Mouse (Mus musculus): ENCODE measurements at regions not wholly inside any gene's neighbourhood (a gene's known extent, or its start where the extent isn't known, plus 50 kb on each side); places are given as distances from the start of the nearest gene placed in this dataset.

DNA sequence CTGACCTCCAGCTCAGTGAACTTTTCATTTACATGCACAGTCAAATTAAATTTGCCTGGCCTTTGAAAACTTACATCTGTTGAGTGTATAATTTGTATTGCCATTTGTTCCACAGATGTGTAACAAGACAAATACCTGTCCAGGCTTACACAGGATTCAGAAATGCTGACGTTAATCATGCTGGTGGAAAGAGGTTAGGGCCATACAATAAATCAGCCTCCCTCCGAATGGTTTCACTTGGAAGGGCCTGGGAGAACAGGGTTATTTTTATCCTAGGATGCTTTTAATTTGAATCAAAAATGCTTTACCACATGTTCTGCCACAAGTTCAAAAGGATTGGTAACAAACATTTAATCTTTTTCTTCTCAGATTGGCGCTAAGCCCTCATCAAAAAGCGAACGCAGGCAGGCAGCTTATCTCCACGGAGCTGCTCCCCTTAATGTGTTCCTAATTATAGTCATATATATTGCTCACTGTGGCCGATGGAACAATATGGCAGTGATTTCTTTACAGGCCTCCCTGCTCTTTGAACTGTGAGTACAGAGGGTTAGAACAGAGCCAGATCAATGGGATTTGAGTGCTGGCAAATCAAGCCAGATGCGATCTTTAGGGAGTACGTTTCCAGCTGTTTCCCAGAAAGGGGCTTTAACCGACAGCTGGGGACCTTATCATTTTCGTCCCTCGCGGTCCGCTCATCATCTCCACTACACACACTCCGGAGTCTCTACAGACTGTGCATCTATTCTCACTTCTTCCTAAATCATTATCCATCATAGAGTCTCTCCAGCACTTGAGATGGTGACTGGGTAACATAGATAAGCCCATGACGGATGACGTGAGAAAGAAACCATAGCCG, 313.9 kb downstream of the Ndfip2 start:
- DNase-seq (ENCODE audit: low spot score) = no peak

DNA sequence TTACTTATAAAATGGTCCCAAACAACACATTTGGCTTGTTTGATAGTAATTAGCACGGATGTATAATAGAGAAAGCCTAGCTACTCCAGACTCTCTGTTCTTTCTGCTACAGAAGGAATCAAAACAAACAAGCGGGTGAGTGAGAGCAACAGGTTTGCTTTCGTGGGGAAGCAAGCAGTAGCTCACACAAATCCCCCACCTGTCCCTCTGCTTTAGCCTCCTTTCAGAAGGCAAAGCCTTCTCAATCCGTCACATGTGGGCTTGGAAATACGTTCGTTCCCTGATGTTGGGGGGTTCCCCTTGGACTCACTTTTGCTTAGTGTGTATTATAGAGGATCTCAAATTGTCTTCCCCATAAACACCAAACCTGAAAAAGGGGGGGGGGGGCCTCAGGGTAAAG, 311.8 kb downstream of the Ndfip2 start:
- no peak for DNase-seq (ENCODE audit: low spot score)

DNA sequence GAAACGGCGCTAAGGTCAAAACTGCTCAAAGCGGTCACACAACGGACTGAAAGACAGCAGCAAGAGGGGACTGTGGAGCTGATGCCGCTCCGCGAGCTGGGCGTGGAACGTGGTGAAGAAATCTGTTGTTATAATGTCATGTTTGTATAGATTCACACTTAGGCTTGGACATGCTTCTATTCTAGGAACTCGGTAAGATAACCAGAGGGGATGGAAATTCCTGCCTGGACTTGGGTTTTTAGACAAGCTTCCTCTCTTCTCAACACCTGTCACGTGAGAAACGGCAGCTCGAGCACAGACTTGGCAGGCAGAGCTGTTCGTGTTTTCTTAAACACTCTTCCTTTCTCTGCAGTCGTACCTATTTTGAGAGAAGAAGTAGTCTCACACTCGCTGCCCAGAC, 307.5 kb downstream of the Ndfip2 start:
- DNase-seq (ENCODE audit: low spot score) = no peak

DNA sequence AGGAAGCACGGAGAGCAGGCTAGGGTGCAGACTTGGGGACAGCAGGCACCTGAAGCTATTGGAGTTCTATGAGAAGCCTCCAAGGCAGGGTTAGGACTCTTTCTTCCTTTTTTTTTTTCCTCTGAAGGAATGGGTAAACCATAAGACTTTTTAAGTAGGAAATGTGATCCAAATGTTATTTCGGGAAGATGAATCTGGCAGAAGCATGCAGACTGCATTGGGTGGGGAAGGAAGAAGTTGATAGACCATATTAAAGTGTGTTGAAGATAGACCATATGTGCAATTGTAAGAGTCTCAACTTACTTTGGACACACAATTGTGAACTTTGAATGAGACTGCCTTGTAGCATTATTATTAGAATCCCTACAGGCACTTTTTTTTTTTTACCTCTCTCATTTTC, 304.5 kb downstream of the Ndfip2 start:
- DNase-seq (ENCODE audit: low spot score) = no peak

DNA sequence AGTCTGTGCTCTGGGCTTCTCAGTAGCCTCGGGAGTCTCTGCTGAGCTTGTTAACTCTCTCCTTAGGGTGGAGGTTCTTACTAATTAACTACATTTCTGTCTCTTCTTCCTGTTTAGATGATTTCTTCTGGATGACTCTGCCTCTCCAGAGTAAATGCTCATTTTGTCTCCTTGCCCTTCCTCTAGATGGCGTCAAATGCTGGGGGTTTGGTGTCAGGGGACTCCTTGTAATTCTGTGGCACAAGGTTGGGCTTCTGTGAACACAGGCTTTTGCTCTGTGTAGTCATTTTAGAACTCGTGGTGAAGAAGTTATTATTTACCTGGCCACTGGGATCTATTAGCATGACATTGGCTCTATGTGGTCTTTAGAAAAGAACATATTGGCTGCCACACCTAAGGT, 298.4 kb downstream of the Ndfip2 start:
- no peak for DNase-seq (ENCODE audit: low spot score)

DNA sequence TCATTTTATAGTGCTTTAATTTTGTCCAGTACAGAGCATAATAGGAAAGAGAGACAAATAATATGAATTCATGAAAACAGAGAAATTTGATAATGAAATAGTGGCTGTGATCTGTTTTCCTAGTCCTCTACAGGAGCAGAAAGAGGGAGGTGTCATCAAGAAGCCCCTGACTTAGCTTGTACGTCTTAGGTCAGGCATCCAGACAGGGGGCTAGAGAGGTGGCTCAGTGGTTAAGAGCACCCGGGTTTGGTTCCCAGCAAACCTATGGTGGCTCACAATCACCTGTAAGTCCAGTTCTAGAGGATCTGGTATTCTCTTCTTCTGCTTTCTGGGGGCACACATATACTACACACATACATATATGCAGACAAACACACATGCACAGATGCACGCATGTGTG, 285.7 kb downstream of the Ndfip2 start:
- no peak for DNase-seq (ENCODE audit: low spot score)

DNA sequence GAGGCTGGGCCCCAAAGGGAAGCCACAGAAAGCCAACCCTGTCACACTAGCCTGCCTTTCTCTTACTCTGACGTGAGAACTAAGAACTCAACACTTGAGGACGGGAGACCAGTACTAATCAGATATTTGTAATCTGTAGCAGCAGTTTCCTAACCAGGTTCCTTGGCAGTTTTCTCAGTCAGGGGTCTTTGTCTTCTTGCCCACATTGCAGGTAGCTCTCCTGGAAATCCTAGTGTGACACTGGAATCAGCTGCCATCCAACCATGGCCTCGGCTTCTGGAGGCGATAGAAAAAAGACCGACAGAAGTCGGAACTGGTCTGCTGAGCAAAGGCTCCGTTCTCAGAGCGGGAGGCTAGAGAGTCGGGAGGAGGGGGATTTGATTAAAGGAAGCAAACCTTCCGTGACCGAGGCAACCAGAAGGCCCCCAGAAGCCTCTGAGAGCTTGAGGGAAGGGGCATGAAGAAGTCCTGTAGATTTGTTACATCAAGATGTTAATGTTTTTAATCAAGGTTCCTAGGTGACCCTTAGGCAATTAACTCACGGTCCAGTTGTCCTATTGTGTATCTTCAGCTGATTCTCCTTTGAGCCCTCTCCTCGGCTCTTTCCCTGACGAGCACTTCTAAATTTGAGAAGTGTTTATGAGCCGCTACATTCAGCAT, 284.2 kb downstream of the Ndfip2 start:
- no peak for DNase-seq (ENCODE audit: low spot score)

DNA sequence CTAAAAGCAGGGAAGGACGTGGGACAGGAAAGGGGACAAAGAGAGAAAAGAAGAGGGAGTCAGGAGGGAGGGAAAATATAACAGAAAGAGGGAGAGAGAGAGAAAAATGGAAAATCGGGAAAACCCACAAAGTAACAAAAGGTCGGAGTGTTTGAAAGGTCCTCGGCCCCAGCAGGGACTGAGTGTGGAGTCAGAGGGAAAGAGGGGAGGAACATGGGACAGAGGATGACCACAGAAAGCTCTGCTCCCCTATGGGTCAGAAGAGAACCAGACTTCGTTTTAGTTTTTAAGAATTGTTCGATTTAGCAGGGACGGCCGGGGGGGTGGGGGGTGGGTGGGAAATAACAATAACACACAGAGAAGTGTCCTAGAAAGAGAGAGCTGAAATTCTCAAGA, 283.7 kb downstream of the Ndfip2 start:
- no peak for DNase-seq (ENCODE audit: low spot score)

DNA sequence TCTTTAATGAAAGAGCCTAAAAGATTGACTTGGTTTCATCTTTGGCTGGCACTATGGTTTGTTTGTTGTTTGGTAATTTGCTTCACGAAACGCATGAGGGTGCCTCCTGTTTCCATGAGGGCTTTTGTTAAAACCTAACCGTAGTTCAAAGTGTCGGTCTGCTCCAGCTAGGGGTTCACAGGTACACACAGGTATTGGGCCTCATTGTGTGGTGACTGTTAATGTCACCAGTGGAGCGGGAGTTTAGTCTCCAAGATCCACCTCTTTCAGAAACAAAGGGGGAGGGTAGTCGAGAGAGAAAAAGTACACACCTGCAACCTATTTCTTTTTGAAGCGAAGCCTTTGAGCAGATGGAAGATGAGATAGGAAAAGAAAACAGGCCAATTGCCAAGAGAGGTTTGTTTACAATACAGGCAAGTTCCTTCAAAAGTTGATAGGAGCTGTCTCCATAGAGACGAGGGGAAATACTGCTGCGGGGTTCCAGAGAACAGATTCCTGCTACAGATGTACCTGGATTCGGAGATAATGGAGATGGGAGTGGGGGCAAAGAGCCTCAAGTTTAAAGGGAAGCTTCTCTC, 273.9 kb downstream of the Ndfip2 start:
- no peak for DNase-seq (ENCODE audit: low spot score)

DNA sequence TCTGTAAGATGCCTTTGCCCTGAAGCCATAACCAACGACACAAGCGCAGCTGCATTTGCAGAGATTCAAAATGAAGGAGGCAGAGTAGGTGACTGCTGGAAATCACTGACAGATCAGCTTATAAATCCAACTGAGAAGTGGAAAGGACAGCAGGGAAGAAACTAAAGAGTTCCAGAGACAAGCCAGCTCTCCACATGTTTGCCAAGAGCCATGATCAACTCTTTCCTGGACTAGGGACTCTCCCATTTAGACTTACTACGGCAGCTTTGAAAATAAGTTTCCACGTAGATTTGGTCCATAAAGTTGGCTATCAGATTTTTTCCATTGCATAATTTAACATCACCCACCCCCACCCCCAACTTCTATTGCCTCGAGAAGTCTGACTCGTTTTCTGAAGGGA, 269.7 kb downstream of the Ndfip2 start:
- no peak for DNase-seq (ENCODE audit: low spot score)

DNA sequence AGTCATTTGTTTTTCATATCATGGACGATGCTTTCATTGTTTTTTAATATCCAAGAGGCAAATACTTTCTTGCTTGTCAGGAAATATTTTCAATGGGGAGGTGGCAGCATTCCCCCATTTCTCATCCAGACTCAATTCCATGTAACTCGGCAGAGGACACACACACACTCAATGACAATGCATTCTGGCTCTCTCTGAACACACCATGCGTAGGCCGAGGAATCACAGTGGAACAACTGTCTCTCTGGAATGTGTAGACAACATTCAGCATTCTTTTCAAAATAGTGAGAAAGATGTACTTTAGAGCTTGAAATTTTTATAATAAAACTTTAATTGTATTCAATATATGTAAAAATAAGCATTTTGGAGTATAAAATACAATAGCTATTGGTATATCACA, 265.5 kb downstream of the Ndfip2 start:
- no peak for DNase-seq (ENCODE audit: low spot score)

DNA sequence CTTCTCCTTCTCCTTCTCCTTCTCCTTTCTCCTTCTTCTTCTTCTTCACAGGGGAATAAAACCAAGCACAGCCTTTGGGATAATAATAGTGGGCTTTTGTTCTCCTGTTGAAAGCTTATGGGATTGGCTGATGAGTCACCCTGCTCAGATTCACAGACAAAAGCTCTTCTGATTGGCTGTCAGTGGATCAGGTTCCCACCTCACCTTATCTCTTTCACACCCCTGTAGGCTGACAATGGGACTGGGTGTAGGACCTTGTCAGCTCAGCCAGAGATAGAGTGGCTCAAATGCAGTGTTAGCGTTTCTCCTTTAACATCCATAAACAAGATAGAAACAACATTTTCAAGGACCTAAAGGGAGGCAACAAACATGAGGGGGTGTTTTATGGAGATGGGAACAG, 263.9 kb downstream of the Ndfip2 start:
- no peak for DNase-seq (ENCODE audit: low spot score)

DNA sequence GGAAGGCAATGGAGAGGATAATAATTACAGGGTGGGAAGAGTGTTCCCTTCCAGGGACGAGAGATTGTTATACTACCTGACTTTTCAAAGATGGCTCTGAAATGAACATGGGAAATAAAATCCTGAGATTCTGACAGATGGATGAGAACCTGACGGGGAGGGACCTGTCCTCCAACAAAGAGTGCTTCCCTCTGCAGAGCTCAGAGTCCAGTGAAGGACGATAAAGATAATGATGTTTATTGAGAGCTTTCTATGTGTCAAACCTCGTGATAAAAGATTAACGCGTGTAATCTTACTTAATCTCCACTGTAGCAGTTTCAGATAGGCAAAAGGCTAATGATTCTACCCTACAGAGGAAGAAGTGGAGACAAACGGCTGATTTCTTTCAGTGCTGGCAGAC, 260.3 kb downstream of the Ndfip2 start:
- DNase-seq (ENCODE audit: low spot score) = no peak

DNA sequence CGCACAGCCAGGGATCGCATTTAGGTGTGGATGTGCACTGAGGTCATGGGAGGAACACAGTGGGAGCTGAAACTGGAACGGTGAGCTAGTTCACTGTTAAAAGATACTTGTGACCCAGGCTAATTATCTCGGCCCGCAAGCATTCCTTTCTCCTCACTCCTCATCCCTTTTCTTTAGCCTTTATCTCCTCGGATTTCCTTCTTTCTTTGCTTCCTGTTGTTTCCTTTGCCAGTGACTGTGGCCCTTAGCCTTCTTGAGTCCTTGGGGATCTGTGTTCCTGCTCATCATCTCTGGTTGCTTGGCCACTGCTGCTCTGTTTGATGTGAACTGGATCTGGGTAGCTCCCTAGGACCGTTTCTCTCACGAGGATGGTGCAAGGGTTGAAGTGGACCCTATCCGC, 256.0 kb downstream of the Ndfip2 start:
- no peak for DNase-seq (ENCODE audit: low spot score)

DNA sequence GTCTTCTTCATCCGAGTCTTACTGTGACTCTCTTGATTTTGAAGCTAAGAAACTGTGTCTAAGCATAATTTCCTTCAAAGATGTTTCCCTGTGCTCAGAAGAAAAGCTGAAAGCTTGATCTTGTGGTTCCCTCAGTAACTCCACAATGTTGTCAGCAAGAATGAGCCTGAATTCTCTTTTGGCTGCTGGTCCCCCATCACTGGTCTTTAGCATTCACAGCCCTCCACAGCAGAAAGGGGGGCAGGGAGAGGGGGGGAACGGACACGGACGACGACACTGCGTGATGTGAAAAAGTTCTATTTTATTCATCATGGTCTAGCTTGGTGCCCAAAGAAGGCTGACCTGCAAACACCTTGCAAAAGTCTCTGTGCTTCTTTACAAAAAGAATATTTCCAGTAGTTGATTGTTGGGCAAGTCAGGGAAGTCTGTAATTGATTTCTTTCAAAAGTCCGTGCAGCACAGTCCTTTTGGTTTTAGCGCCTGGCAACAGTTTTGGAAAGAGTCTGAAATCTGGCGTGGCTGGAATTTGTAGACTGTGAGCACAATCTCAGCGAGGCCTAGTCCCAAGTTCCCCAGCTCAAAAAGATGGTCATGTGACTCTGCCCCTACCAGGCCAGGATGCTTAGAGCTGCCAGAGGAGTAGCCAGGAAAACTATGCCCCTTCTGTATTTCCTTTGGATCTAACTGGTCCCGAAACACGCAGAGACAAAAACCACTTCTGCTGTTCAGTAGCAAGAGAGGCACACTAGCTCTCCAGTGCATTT, 254.7 kb downstream of the Ndfip2 start:
- DNase-seq (ENCODE audit: low spot score) = no peak

DNA sequence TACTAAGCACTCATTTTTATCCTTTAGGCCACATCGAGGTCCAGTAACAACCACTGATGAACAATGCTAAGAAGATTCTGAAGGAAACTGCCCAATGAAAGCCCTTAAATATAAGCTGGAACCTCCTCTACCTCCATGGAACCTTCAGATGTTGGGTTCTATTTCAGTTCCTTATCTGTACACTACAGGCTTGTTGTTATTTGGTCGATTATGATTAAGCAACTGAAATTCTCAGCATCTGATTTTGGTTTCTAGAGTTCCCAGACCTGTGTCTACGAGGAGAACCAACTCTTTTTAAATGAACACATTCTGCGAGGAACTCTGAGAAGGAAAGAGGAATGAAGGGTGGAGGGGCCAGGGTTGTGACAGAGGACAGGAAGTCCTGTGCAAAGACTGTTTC, 253.5 kb downstream of the Ndfip2 start:
- DNase-seq (ENCODE audit: low spot score) = no peak

DNA sequence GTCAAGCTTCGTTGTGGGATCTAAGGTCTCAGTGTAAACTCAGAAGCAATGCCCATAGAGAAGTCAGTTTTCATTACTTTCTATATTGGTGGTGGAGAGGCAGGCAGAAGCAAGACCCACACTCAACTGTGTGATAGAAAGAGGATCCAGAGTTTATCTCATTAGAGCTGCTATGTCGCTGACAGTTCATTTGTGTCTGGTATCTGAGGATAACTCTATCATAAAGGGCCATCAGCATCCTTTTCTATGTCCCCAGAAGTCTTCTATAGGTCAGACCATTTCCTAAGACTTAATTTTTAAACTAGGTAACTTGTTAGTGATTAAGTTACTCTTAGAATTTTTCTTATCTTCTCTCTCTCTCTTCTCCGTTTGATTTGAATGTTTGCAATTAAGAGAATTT, 252.8 kb downstream of the Ndfip2 start:
- DNase-seq (ENCODE audit: low spot score) = no peak

DNA sequence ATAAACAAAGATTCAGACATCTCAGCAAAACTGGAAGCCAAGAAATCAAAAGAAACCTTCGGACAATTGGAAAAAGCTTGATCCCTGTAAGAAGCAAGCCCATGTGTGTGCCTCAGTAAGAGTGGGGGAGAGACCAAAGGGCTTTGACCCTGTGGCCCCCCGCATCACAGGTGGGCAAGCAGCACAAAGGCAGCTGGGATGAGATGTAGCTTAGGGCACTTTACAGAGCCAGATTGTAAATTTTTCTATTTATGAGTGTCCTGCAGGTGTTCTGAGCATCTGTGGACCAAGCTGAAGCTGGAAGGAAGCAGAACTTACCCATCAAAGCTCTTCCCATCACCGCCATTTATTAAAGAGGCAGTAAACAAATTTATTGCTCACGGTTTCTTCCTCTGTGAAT, 246.9 kb downstream of the Ndfip2 start:
- DNase-seq (ENCODE audit: low spot score) = no peak

DNA sequence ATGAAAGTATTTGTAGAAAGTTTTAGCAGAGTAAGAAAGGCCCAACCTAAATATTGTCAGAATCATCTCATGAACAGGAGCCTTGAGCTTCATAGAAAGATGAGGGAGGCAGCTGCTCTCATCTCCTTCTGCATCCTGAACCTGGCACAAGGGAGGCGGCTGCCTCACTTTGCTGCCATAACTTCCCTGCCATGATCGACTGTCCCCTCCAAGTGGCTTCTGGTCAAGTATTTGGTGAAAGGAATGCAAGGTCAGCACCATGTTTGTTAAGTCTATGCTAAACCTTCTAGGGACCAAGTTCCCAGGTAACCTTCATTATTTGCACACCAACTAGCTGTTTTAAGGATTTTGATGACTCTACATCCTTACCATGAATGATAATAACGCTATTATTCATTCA, 246.0 kb downstream of the Ndfip2 start:
- DNase-seq (ENCODE audit: low spot score) = no peak

DNA sequence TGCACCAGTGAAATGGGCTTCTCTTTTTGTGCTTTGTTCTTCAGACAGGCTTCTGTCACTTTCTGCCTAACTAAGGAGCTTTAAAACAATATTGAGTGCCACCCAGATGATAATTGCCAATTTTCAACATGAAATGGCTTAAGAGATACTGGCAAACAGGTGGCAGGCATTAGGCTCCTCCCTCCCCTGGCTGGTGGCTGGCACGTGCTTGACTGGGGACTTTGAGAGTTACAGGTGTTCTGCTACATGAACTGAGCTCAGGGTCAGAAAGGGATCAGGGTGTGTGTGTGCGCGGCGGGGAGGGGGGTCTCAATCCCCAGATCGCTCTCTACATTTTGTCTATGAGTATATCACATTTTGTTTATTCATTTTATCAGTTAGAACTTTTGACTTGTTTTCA, 245.4 kb downstream of the Ndfip2 start:
- DNase-seq (ENCODE audit: low spot score) = no peak

DNA sequence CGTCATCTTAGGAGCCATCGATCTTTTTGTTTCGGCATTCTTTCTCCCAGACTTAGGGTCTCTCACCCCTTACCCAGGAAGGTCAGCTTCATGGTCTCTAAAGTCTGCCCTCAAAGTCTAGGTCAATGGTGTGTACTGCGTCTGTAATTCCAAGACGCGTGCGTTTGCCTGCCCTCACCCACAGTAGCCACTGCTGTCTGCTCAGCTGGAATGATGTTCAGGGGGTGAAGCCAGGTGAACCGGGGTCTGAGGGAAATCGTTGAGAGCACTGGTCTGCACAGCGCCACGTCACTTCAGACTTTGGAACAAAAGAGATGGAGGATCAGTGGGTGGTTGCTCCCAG, 244.2 kb downstream of the Ndfip2 start:
- no peak for DNase-seq (ENCODE audit: low spot score)

DNA sequence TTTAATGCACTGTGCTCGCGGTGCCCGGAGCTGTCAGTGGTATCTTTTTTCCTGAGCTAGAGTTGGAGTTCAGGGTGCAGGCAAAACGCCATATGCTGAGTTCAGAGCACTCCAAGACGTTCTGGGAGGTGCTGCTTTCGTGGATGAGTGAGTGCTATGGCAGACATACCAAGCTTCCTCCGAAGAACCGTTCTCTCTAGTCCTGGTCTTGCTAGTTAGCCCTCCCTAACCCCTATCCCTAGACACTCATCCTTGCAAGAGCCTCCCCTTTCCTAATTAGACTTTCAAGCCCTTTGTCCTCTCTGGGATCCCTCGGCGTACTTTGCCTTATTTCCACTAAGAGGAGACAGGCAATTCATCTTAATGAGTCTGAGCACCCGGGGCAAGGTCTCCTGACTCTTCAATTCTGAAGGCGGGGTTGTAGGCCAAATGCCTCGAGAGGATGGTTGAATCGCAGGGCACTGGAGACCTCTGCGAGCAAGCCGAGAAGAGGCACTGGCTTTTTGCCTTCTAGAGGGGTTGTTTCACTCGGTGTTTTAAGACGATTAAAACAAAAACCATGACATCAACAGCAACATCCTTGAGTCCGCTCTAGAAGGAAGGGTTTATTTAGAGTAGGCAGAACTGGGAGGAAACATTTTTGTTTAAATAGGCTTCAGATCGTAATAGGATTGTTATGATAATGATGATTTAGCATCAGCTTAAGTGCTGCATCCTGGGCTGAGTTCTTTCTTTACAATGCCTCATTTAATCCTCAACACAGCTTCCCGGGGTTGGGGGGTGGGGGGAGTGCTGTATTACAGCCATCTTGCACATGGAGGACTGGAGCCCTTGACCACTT, 243.6 kb downstream of the Ndfip2 start:
- no peak for DNase-seq (ENCODE audit: low spot score)

All from urinary bladder, postnatal 10 days (tissue).